Mouse (Mus musculus) kidney, adult 2 months (tissue): Measurements from ENCODE around the gene Tnxb.

Experiments
- CTCF ChIP-seq: fragments of 200-500 bp; conservative IDR thresholded peaks from 2 replicates; pipeline ENCODE4 v1.5.1; 2011; ENCODE audit warnings: low read depth, mild to moderate bottlenecking, control low read depth, low read length, moderate library complexity, mixed read lengths; ENCODE audit not compliant: insufficient read depth, insufficient read length
- POLR2A ChIP-seq: fragments of 200-500 bp; IDR thresholded peaks from one replicate; pipeline ENCODE4 v1.6.1; 2011; ENCODE audit warnings: low read depth, low read length, control low read depth

DNA sequence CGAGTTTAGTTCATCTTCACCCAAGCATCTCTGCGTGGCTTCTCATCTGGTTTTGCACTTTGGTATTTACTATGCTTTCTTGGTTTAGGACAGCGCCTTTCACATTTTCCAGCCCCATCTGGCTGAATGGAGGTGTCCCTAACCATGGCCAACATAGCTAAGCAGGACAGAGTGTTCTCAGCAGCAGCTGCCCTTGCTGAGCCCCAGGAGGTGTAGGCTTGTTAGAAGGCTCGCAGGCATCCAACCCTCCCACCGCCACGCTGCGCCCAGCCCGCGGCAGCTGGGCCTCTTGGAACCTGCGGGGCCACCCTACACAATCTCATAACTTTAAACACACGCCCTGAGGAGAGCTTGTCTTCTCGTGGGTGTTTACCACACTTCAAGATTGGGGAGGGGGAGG, 6.3 kb downstream of the Tnxb start:
- TF ChIP-seq CTCF = no peak
- no peak for TF ChIP-seq POLR2A
